In the genomic region with DNA sequence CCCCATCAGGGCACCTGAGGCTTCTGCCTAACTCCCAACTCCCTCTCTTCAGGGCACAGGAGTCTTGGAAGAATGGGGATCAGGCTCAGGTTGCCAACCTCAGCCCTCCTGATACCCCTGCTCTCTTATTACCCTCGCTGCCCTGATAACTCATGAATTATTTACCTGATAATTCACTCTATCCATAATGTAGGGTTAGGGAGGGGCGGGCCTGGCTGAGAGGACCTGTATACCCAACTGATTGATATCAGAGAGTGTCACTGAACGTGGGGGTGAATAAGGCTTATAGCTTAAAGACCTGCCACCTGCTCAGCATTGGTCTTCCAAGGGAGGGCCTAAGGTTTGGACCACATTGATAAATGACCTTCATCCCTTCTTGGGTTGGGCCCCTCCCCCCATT, we compare ENCODE assay signal across 43 mouse cellular contexts. TPM values are rescaled to one million over a fixed set of nuclear protein-coding genes. Genes with fewer than 3 reads are reported as not detected.
"Had no signal": no experiment of that assay in that cellular context is flagged by ENCODE, and none has a peak within 500 bp of the region (broad histone marks: within the 10 kb centered on the region; RNA-seq: fewer than 3 reads in every experiment).

A gene (minus strand): TSS at position 101 of the 400 bp plus-strand sequence.

- H3K27ac ChIP-seq: heart, embryonic 10.5 days; heart, embryonic 13.5 days; heart, embryonic 15.5 days; hindbrain, embryonic 10.5 days; hindbrain, embryonic 12.5 days; hindbrain, embryonic 13.5 days; hindbrain, embryonic 14.5 days; hindbrain, embryonic 15.5 days; hindbrain, postnatal 0 days; intestine, embryonic 15.5 days; kidney, embryonic 15.5 days; kidney, postnatal 0 days; layer of hippocampus, adult 2 months; left cerebral cortex, adult 2 months had no signal

- H3K9me3 ChIP-seq: heart, embryonic 10.5 days; heart, embryonic 12.5 days; heart, embryonic 13.5 days; heart, embryonic 15.5 days; hindbrain, embryonic 10.5 days; hindbrain, embryonic 12.5 days; hindbrain, embryonic 13.5 days; hindbrain, embryonic 15.5 days; intestine, embryonic 15.5 days; kidney, embryonic 15.5 days had no signal

- H3K4me3 ChIP-seq: heart, embryonic 10.5 days; heart, embryonic 12.5 days; heart, embryonic 13.5 days; heart, embryonic 15.5 days; hindbrain, embryonic 10.5 days; hindbrain, embryonic 12.5 days; hindbrain, embryonic 13.5 days; hindbrain, embryonic 15.5 days; intestine, embryonic 15.5 days; kidney, embryonic 15.5 days; layer of hippocampus, adult 2 months; left cerebral cortex, adult 2 months had no signal

- H3K4me2 ChIP-seq: heart, embryonic 12.5 days; heart, embryonic 13.5 days; heart, embryonic 15.5 days; hindbrain, embryonic 12.5 days; hindbrain, embryonic 13.5 days; hindbrain, embryonic 14.5 days; hindbrain, embryonic 15.5 days; intestine, embryonic 15.5 days; kidney, embryonic 15.5 days had no signal

- ATAC-seq: hindbrain, embryonic 16.5 days; hindbrain, postnatal 0 days; inflammation-experienced regulatory T-cells, adult 6 months; intestine, embryonic 15.5 days; intestine, embryonic 16.5 days; intestine, postnatal 0 days had no signal

- H3K36me3 ChIP-seq: heart, embryonic 10.5 days; heart, embryonic 12.5 days; heart, embryonic 13.5 days; heart, embryonic 15.5 days; hindbrain, embryonic 10.5 days; hindbrain, embryonic 12.5 days; hindbrain, embryonic 13.5 days; hindbrain, embryonic 15.5 days; intestine, embryonic 15.5 days; kidney, embryonic 15.5 days had no signal

- H3K4me1 ChIP-seq: heart, embryonic 10.5 days; heart, embryonic 12.5 days had no signal

- DNase-seq: heart, postnatal 10 days; heart, postnatal 14 days; heart, postnatal 36 days; heart, postnatal 4 days; kidney, adult 11 months; kidney, adult 18-20 months; kidney, adult 2 months; kidney, adult 8-10 months; kidney, adult 9 months; kidney, postnatal 10 days; kidney, postnatal 14 days; kidney, postnatal 25 days; kidney, postnatal 36 days; kidney, postnatal 4 days; layer of hippocampus, adult 9-11 months; layer of hippocampus, postnatal 36 days had no signal

- H3K27me3 ChIP-seq: heart, embryonic 13.5 days; heart, embryonic 15.5 days; hindbrain, embryonic 15.5 days; intestine, embryonic 15.5 days had no signal

- H3K9ac ChIP-seq: heart, embryonic 12.5 days; heart, embryonic 13.5 days; heart, embryonic 15.5 days; hindbrain, embryonic 12.5 days; hindbrain, embryonic 13.5 days; hindbrain, embryonic 14.5 days; hindbrain, embryonic 15.5 days; intestine, embryonic 15.5 days; kidney, embryonic 15.5 days had no signal

RNA-seq across cellular contexts. Expression of the gene that starts here (rescaled TPM):
- polyA plus RNA-seq: heart, embryonic 10.5 days; heart, embryonic 12.5 days; heart, embryonic 13.5 days; heart, embryonic 14.5 days; heart, embryonic 15.5 days; heart, embryonic 16.5 days; heart, postnatal 0 days; hindbrain, embryonic 10.5 days; hindbrain, embryonic 11.5 days; hindbrain, embryonic 12.5 days; hindbrain, embryonic 13.5 days; hindbrain, embryonic 14.5 days; hindbrain, embryonic 15.5 days; hindbrain, embryonic 16.5 days; hindbrain, postnatal 0 days; inflammation-experienced regulatory T-cells, adult 6 months; intestine, embryonic 14.5 days; intestine, embryonic 15.5 days; intestine, embryonic 16.5 days; intestine, postnatal 0 days; kidney, adult 2 months; kidney, embryonic 14.5 days; kidney, embryonic 15.5 days; kidney, embryonic 16.5 days; kidney, postnatal 0 days; large intestine, adult 2 months had no signal
